Mouse (Mus musculus) neural tube, embryonic 15.5 days (tissue): ENCODE measurements around the gene Sec23a. TPM values are rescaled to one million over a fixed set of nuclear protein-coding genes. Genes with fewer than 3 reads are reported as not detected.
"Not testable (repeated sequence)": the region's sequence is repeated elsewhere in the genome, so short reads cannot be mapped to it uniquely, and the experiment has no call there.

Experiments
- ATAC-seq: fragments of 200-750 bp; cut with Nextera tagmentation; 2 replicates; pipeline ENCODE4 v1.8.0; 2017; ENCODE audit warnings: mild to moderate bottlenecking, moderate TSS enrichment, moderate library complexity; ENCODE audit not compliant: low FRiP score
- H3K27ac ChIP-seq: fragments of 300-500 bp; sonication (generic); replicated peaks from 2 replicates; pipeline ENCODE4 v1.5.1; 2015; ENCODE audit warnings: mild to moderate bottlenecking, inconsistent platforms
- H3K27me3 ChIP-seq: fragments of 300-500 bp; sonication (generic); replicated peaks from 2 replicates; pipeline ENCODE4 v1.6.1; 2015; ENCODE audit warnings: inconsistent platforms
- H3K36me3 ChIP-seq: fragments of 300-500 bp; sonication (generic); 2 replicates; pipeline ENCODE4 v1.6.1; 2015; ENCODE audit warnings: inconsistent platforms
- H3K4me1 ChIP-seq: fragments of 300-500 bp; sonication (generic); 2 replicates; pipeline ENCODE4 v1.6.1; 2015; ENCODE audit warnings: inconsistent platforms
- H3K4me2 ChIP-seq: fragments of 300-500 bp; sonication (generic); 2 replicates; pipeline ENCODE4 v1.6.1; 2015; ENCODE audit warnings: inconsistent platforms, mild to moderate bottlenecking, moderate library complexity
- H3K4me3 ChIP-seq: fragments of 300-500 bp; sonication (generic); replicated peaks from 2 replicates; pipeline ENCODE4 v1.5.1; 2015; ENCODE audit warnings: mild to moderate bottlenecking, inconsistent platforms
- H3K9ac ChIP-seq: fragments of 300-500 bp; sonication (generic); replicated peaks from 2 replicates; pipeline ENCODE4 v1.6.1; 2015; ENCODE audit warnings: mild to moderate bottlenecking, inconsistent platforms
- H3K9me3 ChIP-seq: fragments of 300-500 bp; sonication (generic); replicated peaks from 2 replicates; pipeline ENCODE4 v1.6.1; 2016; ENCODE audit warnings: inconsistent platforms
- WGBS: fragments of 180-500 bp; shearing (Covaris S2); methylation state at CpG from one replicate; pipeline ENCODE4 v1.1.7; 2015; ENCODE audit warnings: mixed read lengths; 5-methylcytosine and 5-hydroxymethylcytosine counted together
- polyA plus RNA-seq: library from polyadenylated mRNA; unstranded; fragments of >200 nt; fragmentation: Nextera tagmentation; extraction: Ambion mirVana; gene quantifications from 2 replicates; pipeline ENCODE4 v1.2.1, GENCODE M21; 2015

Sec23a gene
- polyA plus RNA-seq, 1 experiment from 2014 or later: 96.0 TPM

GRCm38 (mm10) chr12:58981178-58981661, 30.6 kb downstream of the Sec23a start:
- not testable (repeated sequence) for H3K27ac ChIP-seq

DNA sequence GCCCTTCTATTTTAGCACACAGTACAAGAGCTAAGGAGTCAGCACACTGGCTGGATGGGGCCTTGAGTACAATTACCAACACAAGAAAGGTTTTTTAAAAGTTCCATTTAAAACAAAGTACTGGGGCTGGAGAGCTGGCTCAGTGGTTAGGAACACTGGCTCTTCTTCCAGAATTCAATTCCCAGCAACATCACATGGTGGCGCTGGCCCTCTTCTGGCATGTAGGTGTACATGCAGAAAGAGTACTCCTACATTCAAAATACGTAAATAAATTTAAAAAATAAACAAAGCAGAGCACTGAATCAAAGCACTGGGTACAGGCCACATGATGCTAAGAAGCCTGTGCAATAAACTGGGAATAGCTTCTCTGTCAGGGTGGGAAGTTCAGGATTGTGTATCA, 34.9 kb downstream of the Sec23a start:
- H3K9ac ChIP-seq: no peak overlapping the region
- ATAC-seq: no peak
- no peaks in the 10 kb centered on the region for H3K4me1 ChIP-seq
- no peaks in the 10 kb centered on the region for H3K9me3 ChIP-seq
- peaks cover 40% of the 10 kb centered on the region for H3K36me3 ChIP-seq
- H3K27ac ChIP-seq: no peak overlapping the region
- H3K4me2 ChIP-seq: no peak overlapping the region
- no peaks in the 10 kb centered on the region for H3K27me3 ChIP-seq
- H3K4me3 ChIP-seq: no peak overlapping the region
- 82% methylated on average over 2 of the region's 2 CpGs for WGBS

More at GRCm38 (mm10) chr12:58981178-58981661, 30.6 kb downstream of the Sec23a start:
- peaks cover 63% of the 10 kb centered on the region for H3K36me3 ChIP-seq
- not testable (repeated sequence) for H3K9ac ChIP-seq, H3K4me3 ChIP-seq, ATAC-seq, H3K9me3 ChIP-seq, H3K27me3 ChIP-seq, H3K4me2 ChIP-seq, H3K4me1 ChIP-seq
- 85% methylated on average over 6 of the region's 6 CpGs for WGBS

DNA sequence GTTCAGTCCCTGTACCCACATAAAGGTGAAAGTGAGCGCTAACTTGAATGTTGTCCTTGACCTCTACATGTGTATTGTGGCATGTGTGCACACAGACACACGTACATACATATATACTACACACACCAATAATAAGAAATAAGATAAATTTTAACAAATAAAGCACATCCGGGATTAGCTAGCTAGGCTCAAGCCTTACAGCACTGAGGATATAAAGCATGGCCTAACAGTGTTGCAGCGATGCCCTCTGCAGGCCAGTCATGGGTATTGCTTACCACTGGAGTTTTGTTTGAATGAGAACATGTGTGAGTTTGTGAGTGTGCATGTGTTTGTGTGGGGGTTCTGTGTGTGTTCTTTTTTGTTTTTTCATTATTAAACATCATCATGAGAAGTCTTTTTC, 47.2 kb downstream of the Sec23a start:
- Histone ChIP-seq H3K4me2 (no peak overlapping the region), H3K36me3 (peaks cover 56% of the 10 kb centered on the region), H3K27me3 (no peaks in the 10 kb centered on the region), H3K9me3 (no peaks in the 10 kb centered on the region), H3K4me1 (no peaks in the 10 kb centered on the region), H3K27ac (no peak overlapping the region), H3K9ac (no peak overlapping the region), H3K4me3 (no peak overlapping the region)
- 70% methylated on average over 4 of the region's 4 CpGs for WGBS
- peak; percentile 59; the same call in 1 of the 2 replicates for ATAC-seq

DNA sequence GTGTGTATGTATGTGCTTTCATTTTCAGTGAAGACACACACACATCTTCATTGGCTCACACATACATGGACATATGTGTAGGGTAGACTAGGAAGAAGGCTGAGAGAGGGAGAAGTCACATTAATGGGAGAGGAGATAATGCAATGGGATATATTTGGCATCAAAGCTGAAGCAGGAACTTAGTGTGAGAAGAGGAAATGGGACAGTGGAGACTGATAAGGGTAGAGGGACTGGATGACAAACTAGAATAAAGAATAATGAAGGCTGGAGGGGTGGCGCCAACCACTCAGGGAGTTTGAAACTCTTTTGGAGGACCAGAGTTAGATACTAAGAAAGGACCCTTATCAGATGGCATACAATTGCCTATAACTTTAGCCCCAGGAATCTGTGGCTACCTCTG, 51.0 kb downstream of the Sec23a start:
- Histone ChIP-seq H3K9me3 (no peaks in the 10 kb centered on the region), H3K27ac (no peak overlapping the region), H3K4me1 (no peaks in the 10 kb centered on the region), H3K36me3 (peaks cover 39% of the 10 kb centered on the region), H3K9ac (no peak overlapping the region), H3K4me2 (no peak overlapping the region), H3K4me3 (no peak overlapping the region), H3K27me3 (no peaks in the 10 kb centered on the region)
- no peak for ATAC-seq
- WGBS: 100% methylated on average over 1 of the region's 1 CpGs

GRCm38 (mm10) chr12:58956624-58957023, 55.2 kb downstream of the Sec23a start:
- no peak overlapping the region for H3K27ac ChIP-seq
- no peak overlapping the region for H3K4me2 ChIP-seq
- no peaks in the 10 kb centered on the region for H3K27me3 ChIP-seq
- H3K9me3 ChIP-seq: no peaks in the 10 kb centered on the region
- no peak overlapping the region for H3K9ac ChIP-seq
- H3K36me3 ChIP-seq: peaks cover 15% of the 10 kb centered on the region
- 63% methylated on average over 7 of the region's 7 CpGs for WGBS
- ATAC-seq: no peak
- H3K4me1 ChIP-seq: no peaks in the 10 kb centered on the region
- no peak overlapping the region for H3K4me3 ChIP-seq

GRCm38 (mm10) chr12:58956162-58956561, 55.7 kb downstream of the Sec23a start:
- WGBS: 77% methylated on average over 7 of the region's 7 CpGs
- no peak for ATAC-seq
- H3K4me3 ChIP-seq: no peak overlapping the region
- no peaks in the 10 kb centered on the region for H3K27me3 ChIP-seq
- no peak overlapping the region for H3K4me2 ChIP-seq
- H3K9ac ChIP-seq: no peak overlapping the region
- H3K4me1 ChIP-seq: no peaks in the 10 kb centered on the region
- no peaks in the 10 kb centered on the region for H3K9me3 ChIP-seq
- peaks cover 15% of the 10 kb centered on the region for H3K36me3 ChIP-seq
- no peak overlapping the region for H3K27ac ChIP-seq

- H3K4me3 ChIP-seq: no peak overlapping the region
- no peaks in the 10 kb centered on the region for H3K4me1 ChIP-seq
- no peak overlapping the region for H3K9ac ChIP-seq
- no peaks in the 10 kb centered on the region for H3K36me3 ChIP-seq
- no peaks in the 10 kb centered on the region for H3K27me3 ChIP-seq
- WGBS: 91% methylated on average over 6 of the region's 6 CpGs
- no peak overlapping the region for H3K27ac ChIP-seq
- H3K4me2 ChIP-seq: no peak overlapping the region
- ATAC-seq: no peak
- H3K9me3 ChIP-seq: no peaks in the 10 kb centered on the region
Measured at GRCm38 (mm10) chr12:58947879-58948278, 63.9 kb downstream of the Sec23a start.

DNA sequence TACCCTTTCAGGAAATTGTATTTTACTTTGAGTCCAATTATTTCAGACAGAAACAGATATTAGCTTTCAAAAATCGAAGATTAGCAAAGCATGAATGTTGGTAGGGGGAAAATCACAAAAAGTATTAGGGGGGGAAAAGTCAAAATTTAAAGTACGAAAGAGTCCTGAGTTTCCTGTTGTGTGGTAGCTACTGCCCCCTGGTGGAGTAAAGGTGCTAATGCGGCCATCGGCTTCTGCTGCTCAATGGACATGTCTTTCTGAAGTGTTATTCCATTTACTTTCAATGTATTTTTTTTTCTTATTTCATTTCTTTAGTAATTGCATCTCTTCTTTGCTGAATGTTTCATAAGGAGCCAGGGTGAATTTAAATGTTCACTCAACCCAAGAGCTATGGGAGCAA, 64.6 kb downstream of the Sec23a start:
- 17% methylated on average over 4 of the region's 4 CpGs for WGBS
- Histone ChIP-seq H3K27ac (no peak overlapping the region), H3K27me3 (no peaks in the 10 kb centered on the region), H3K4me2 (no peak overlapping the region), H3K9me3 (no peaks in the 10 kb centered on the region), H3K4me3 (no peak overlapping the region), H3K9ac (no peak overlapping the region), H3K36me3 (no peaks in the 10 kb centered on the region), H3K4me1 (no peaks in the 10 kb centered on the region)
- ATAC-seq: no peak

GRCm38 (mm10) chr12:58942544-58942943, 69.3 kb downstream of the Sec23a start:
- H3K27ac ChIP-seq: no peak overlapping the region
- no peak overlapping the region for H3K4me3 ChIP-seq
- H3K36me3 ChIP-seq: no peaks in the 10 kb centered on the region
- no peak for ATAC-seq
- no peaks in the 10 kb centered on the region for H3K4me1 ChIP-seq
- no peaks in the 10 kb centered on the region for H3K27me3 ChIP-seq
- no peaks in the 10 kb centered on the region for H3K9me3 ChIP-seq
- no peak overlapping the region for H3K4me2 ChIP-seq
- H3K9ac ChIP-seq: no peak overlapping the region
- WGBS: 24% methylated on average over 4 of the region's 4 CpGs

- H3K4me2 ChIP-seq: no peak overlapping the region
- no peak for ATAC-seq
- H3K4me3 ChIP-seq: no peak overlapping the region
- H3K4me1 ChIP-seq: no peaks in the 10 kb centered on the region
- no peak overlapping the region for H3K9ac ChIP-seq
- no peaks in the 10 kb centered on the region for H3K36me3 ChIP-seq
- no peaks in the 10 kb centered on the region for H3K27me3 ChIP-seq
- H3K27ac ChIP-seq: no peak overlapping the region
- 74% methylated on average over 4 of the region's 4 CpGs for WGBS
- no peaks in the 10 kb centered on the region for H3K9me3 ChIP-seq
Measured at GRCm38 (mm10) chr12:58934580-58934979, 77.2 kb downstream of the Sec23a start.

DNA sequence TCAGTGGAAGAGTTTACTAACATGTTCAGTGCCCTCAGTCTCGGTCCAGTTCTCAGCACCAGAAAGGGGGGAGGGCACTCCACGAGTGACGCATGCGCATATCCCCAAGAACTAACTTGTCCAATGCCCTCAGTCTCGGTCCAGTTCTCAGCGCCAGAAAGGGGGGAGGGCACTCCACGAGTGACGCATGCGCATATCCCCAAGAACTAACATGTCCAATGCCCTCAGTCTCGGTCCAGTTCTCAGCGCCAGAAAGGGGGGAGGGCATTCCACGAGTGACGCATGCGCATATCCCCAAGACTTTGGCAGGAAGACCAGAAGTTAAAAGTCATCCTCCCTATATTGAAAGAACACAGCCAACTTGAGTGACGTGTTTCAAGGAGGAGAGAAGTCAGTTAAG, 86.8 kb downstream of the Sec23a start:
- Histone ChIP-seq H3K9me3 (no peaks in the 10 kb centered on the region), H3K4me3 (no peak overlapping the region), H3K27ac (no peak overlapping the region), H3K27me3 (no peaks in the 10 kb centered on the region), H3K9ac (no peak overlapping the region), H3K4me1 (no peaks in the 10 kb centered on the region), H3K36me3 (no peaks in the 10 kb centered on the region), H3K4me2 (no peak overlapping the region)
- ATAC-seq: no peak
- 89% methylated on average over 15 of the region's 15 CpGs for WGBS

GRCm38 (mm10) chr12:58924025-58924424, 87.8 kb downstream of the Sec23a start:
- 0 out of 2 replicates have a peak, but pooled peaks have one; percentile 41 for ATAC-seq
- Histone ChIP-seq H3K36me3 (no peaks in the 10 kb centered on the region), H3K9ac (no peak overlapping the region), H3K27me3 (no peaks in the 10 kb centered on the region), H3K9me3 (no peaks in the 10 kb centered on the region), H3K27ac (no peak overlapping the region), H3K4me3 (no peak overlapping the region), H3K4me2 (no peak overlapping the region), H3K4me1 (no peaks in the 10 kb centered on the region)
- WGBS: 73% methylated on average over 3 of the region's 3 CpGs

- 91% methylated on average over 6 of the region's 6 CpGs for WGBS
Measured at GRCm38 (mm10) chr12:58920775-58921174, 91.0 kb downstream of the Sec23a start.

More at GRCm38 (mm10) chr12:58920775-58921174, 91.0 kb downstream of the Sec23a start:
- H3K4me3 ChIP-seq: no peak overlapping the region
- H3K27me3 ChIP-seq: no peaks in the 10 kb centered on the region
- no peaks in the 10 kb centered on the region for H3K36me3 ChIP-seq
- no peaks in the 10 kb centered on the region for H3K9me3 ChIP-seq
- ATAC-seq: no peak
- H3K4me2 ChIP-seq: no peak overlapping the region
- no peak overlapping the region for H3K27ac ChIP-seq
- H3K9ac ChIP-seq: no peak overlapping the region
- H3K4me1 ChIP-seq: no peaks in the 10 kb centered on the region
